Mouse (Mus musculus): ENCODE measurements around the gene Med23.

Med23 gene

GRCm38 (mm10) chr10:24864434-24864833, 5.4 kb upstream of the Med23 start:
- no peak for DNase-seq (ENCODE audit: extremely low read depth, insufficient read length, low spot score)

- no peak for DNase-seq (ENCODE audit: extremely low read depth, insufficient read length, low spot score)
Measured at GRCm38 (mm10) chr10:24873624-24874023, 3.8 kb downstream of the Med23 start.

- no peak for DNase-seq (ENCODE audit: extremely low read depth, insufficient read length, low spot score)
Measured at GRCm38 (mm10) chr10:24886008-24886407, 16.2 kb downstream of the Med23 start.

- DNase-seq (ENCODE audit: extremely low read depth, insufficient read length, low spot score): no peak
Measured at GRCm38 (mm10) chr10:24888343-24888742, 18.6 kb downstream of the Med23 start.

- DNase-seq (ENCODE audit: extremely low read depth, insufficient read length, low spot score): no peak
Measured at GRCm38 (mm10) chr10:24895927-24896326, 26.1 kb downstream of the Med23 start.

- DNase-seq (ENCODE audit: extremely low read depth, insufficient read length, low spot score): no peak
Measured at GRCm38 (mm10) chr10:24905627-24906026, 35.8 kb downstream of the Med23 start.

- DNase-seq (ENCODE audit: extremely low read depth, insufficient read length, low spot score): no peak
Measured at GRCm38 (mm10) chr10:24911199-24911598, 41.4 kb downstream of the Med23 start.

- DNase-seq (ENCODE audit: extremely low read depth, insufficient read length, low spot score): no peak
Measured at GRCm38 (mm10) chr10:24912576-24912975, 42.8 kb downstream of the Med23 start.

GRCm38 (mm10) chr10:24915486-24915885, 45.7 kb downstream of the Med23 start:
- DNase-seq (ENCODE audit: extremely low read depth, insufficient read length, low spot score): no peak

GRCm38 (mm10) chr10:24922977-24923376, 53.2 kb downstream of the Med23 start:
- DNase-seq (ENCODE audit: extremely low read depth, insufficient read length, low spot score): no peak

- no peak for DNase-seq (ENCODE audit: extremely low read depth, insufficient read length, low spot score)
Measured at GRCm38 (mm10) chr10:24924296-24924695, 54.5 kb downstream of the Med23 start.

- DNase-seq (ENCODE audit: extremely low read depth, insufficient read length, low spot score): no peak
Measured at GRCm38 (mm10) chr10:24926380-24926779, 56.6 kb downstream of the Med23 start.

GRCm38 (mm10) chr10:24926962-24927720, 57.4 kb downstream of the Med23 start, which contains the start of gene Arg1:
Gene Arg1, minus strand, starts transcription at chr10:24927484.
- no peak for DNase-seq (ENCODE audit: extremely low read depth, insufficient read length, low spot score)

GRCm38 (mm10) chr10:24928072-24928471, 58.3 kb downstream of the Med23 start:
- no peak for DNase-seq (ENCODE audit: extremely low read depth, insufficient read length, low spot score)

GRCm38 (mm10) chr10:24930143-24930542, 60.4 kb downstream of the Med23 start:
- no peak for DNase-seq (ENCODE audit: extremely low read depth, insufficient read length, low spot score)

- DNase-seq (ENCODE audit: extremely low read depth, insufficient read length, low spot score): no peak
Measured at GRCm38 (mm10) chr10:24947871-24948270, 78.1 kb downstream of the Med23 start.

GRCm38 (mm10) chr10:24948278-24948677, 78.5 kb downstream of the Med23 start:
- DNase-seq (ENCODE audit: extremely low read depth, insufficient read length, low spot score): no peak

- no peak for DNase-seq (ENCODE audit: extremely low read depth, insufficient read length, low spot score)
Measured at GRCm38 (mm10) chr10:24950223-24950622, 80.4 kb downstream of the Med23 start.

GRCm38 (mm10) chr10:24951575-24951974, 81.8 kb downstream of the Med23 start:
- DNase-seq (ENCODE audit: extremely low read depth, insufficient read length, low spot score): no peak

GRCm38 (mm10) chr10:24952549-24952948, 82.8 kb downstream of the Med23 start:
- no peak for DNase-seq (ENCODE audit: extremely low read depth, insufficient read length, low spot score)

- no peak for DNase-seq (ENCODE audit: extremely low read depth, insufficient read length, low spot score)
Measured at GRCm38 (mm10) chr10:24953876-24954275, 84.1 kb downstream of the Med23 start.

GRCm38 (mm10) chr10:24958280-24959042, 88.7 kb downstream of the Med23 start:
- no peak for DNase-seq (ENCODE audit: extremely low read depth, insufficient read length, low spot score)
